Mouse (Mus musculus) lung, embryonic 14.5 days (tissue): ENCODE measurements at regions not wholly inside any gene's neighbourhood (a gene's known extent, or its start where the extent isn't known, plus 50 kb on each side); places are given as distances from the start of the nearest gene placed in this dataset.

Source experiments
- ATAC-seq: fragments of 200-750 bp; cut with Nextera tagmentation; 2 replicates; pipeline ENCODE4 v1.8.0; 2017; ENCODE audit warnings: mild to moderate bottlenecking, moderate TSS enrichment, moderate library complexity; ENCODE audit not compliant: insufficient read depth
- DNase-seq: peaks from one replicate; pipeline ENCODE4 v3.0.0-alpha.2; 2015
- H3K27ac ChIP-seq: fragments of 300-500 bp; sonication (generic); 2 replicates; pipeline ENCODE4 v1.5.1; 2014; ENCODE audit warnings: low read depth, mild to moderate bottlenecking, moderate library complexity
- H3K27me3 ChIP-seq: fragments of 300-500 bp; sonication (generic); 2 replicates; pipeline ENCODE4 v1.6.1; 2014; ENCODE audit warnings: low read length, control low read depth; ENCODE audit not compliant: insufficient read depth
- H3K36me3 ChIP-seq: fragments of 300-500 bp; sonication (generic); 2 replicates; pipeline ENCODE4 v1.6.1; 2014; ENCODE audit warnings: control low read depth; ENCODE audit not compliant: insufficient read depth
- H3K4me1 ChIP-seq: fragments of 300-500 bp; sonication (generic); 2 replicates; pipeline ENCODE4 v1.6.1; 2014; ENCODE audit warnings: antibody characterized with exemption, control low read depth; ENCODE audit not compliant: insufficient read depth
- H3K4me2 ChIP-seq: fragments of 300-500 bp; sonication (generic); 2 replicates; pipeline ENCODE4 v1.6.1; 2014; ENCODE audit warnings: mild to moderate bottlenecking
- H3K4me3 ChIP-seq: fragments of 300-500 bp; sonication (generic); 2 replicates; pipeline ENCODE4 v1.5.1; 2014; ENCODE audit warnings: low read depth, low read length
- H3K9ac ChIP-seq: fragments of 300-500 bp; sonication (generic); 2 replicates; pipeline ENCODE4 v1.6.1; 2014
- H3K9me3 ChIP-seq: fragments of 300-500 bp; sonication (generic); 2 replicates; pipeline ENCODE4 v1.6.1; 2016; ENCODE audit warnings: low read depth, low read length, control low read depth
- CTCF ChIP-seq: IDR thresholded peaks from 2 replicates; pipeline ENCODE4 v1.5.1; 2016; ENCODE audit warnings: antibody characterized with exemption, low read depth
- WGBS: fragments of 180-500 bp; shearing (Covaris S2); extraction: QIAGEN DNeasy Blood & Tissue Kit; methylation state at CpG from one replicate; pipeline ENCODE4 v1.1.7; 2014; 5-methylcytosine and 5-hydroxymethylcytosine counted together

- no peaks in the 10 kb centered on the region for H3K9me3 ChIP-seq
- DNase-seq (no peak), ATAC-seq (no peak)
- no peak overlapping the region for H3K27ac ChIP-seq
- no peak overlapping the region for H3K4me3 ChIP-seq
- peaks cover 20% of the 10 kb centered on the region for H3K27me3 ChIP-seq
- TF ChIP-seq CTCF = no peak
- WGBS = 60% methylated on average over 16 of the region's 16 CpGs
- H3K4me2 ChIP-seq = no peak overlapping the region
- H3K9ac ChIP-seq = no peak overlapping the region
- H3K4me1 ChIP-seq = no peaks in the 10 kb centered on the region
- H3K36me3 ChIP-seq = no peaks in the 10 kb centered on the region
Observed at GRCm38 (mm10) chr6:51197000-51197774, 235.3 kb upstream of the Nfe2l3 start.

- no peak overlapping the region for H3K27ac ChIP-seq
- H3K9ac ChIP-seq = no peak overlapping the region
- no peaks in the 10 kb centered on the region for H3K36me3 ChIP-seq
- DNase-seq (no peak), ATAC-seq (no peak)
- H3K4me1 ChIP-seq = no peaks in the 10 kb centered on the region
- TF ChIP-seq CTCF = no peak
- 46% methylated on average over 5 of the region's 5 CpGs for WGBS
- no peaks in the 10 kb centered on the region for H3K27me3 ChIP-seq
- H3K9me3 ChIP-seq = no peaks in the 10 kb centered on the region
- H3K4me2 ChIP-seq = no peak overlapping the region
- no peak overlapping the region for H3K4me3 ChIP-seq
Observed at GRCm38 (mm10) chr6:51200207-51200606, 232.3 kb upstream of the Nfe2l3 start.

- H3K9ac ChIP-seq = no peak overlapping the region
- no peak for TF ChIP-seq CTCF
- no peaks in the 10 kb centered on the region for H3K27me3 ChIP-seq
- H3K4me3 ChIP-seq = no peak overlapping the region
- no peaks in the 10 kb centered on the region for H3K4me1 ChIP-seq
- H3K36me3 ChIP-seq = no peaks in the 10 kb centered on the region
- H3K4me2 ChIP-seq = no peak overlapping the region
- no peaks in the 10 kb centered on the region for H3K9me3 ChIP-seq
- H3K27ac ChIP-seq = no peak overlapping the region
- WGBS = 69% methylated on average over 14 of the region's 14 CpGs
- no peak for ATAC-seq
- DNase-seq = no peak
Observed at GRCm38 (mm10) chr6:51200837-51201236, 231.6 kb upstream of the Nfe2l3 start.

DNA sequence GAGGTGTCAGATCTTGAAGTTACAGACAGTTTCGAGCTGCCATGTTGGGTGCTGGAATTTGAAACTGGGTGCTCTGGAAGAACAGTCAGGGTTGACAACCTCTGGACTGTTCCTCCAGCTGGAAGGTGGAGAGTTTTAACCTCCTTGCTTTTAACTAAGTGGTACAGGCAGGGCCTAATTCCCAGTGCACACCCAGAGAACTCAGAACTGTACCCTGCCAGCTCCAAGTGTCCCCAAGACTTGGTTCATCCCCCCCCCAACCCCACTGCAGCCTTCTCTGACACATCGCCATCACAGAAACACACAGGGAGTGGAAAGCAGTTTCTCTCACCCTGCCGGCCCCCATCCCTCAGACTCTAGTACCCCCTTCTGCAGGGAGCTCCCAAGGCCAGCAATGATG, 228.2 kb upstream of the Nfe2l3 start:
- Histone ChIP-seq H3K9me3 (no peaks in the 10 kb centered on the region), H3K9ac (no peak overlapping the region), H3K4me2 (no peak overlapping the region), H3K27ac (no peak overlapping the region), H3K36me3 (no peaks in the 10 kb centered on the region), H3K4me3 (no peak overlapping the region), H3K4me1 (no peaks in the 10 kb centered on the region), H3K27me3 (peaks cover 16% of the 10 kb centered on the region)
- 68% methylated on average over 3 of the region's 3 CpGs for WGBS
- TF ChIP-seq CTCF = no peak
- DNase-seq = no peak
- ATAC-seq = no peak

DNA sequence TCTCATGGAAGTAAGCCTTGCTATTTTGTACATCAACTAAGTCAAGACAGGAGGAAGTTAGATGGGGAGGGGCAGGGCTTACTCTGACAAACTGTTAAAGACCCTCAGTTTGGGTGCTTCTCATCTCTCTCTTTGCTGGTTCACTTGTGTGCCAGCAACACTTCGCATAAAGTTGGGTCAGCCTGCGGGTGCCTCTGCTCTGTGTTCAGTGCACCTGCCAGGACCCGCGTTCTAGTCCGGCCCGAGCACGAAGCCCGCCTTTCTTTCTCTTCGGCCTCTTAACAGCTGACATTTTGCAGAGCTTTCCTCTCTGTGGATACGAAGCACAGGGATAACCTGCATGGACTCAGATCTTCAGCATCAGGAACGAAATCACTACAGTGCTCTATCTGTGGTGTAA, 227.1 kb upstream of the Nfe2l3 start:
- Histone ChIP-seq H3K9ac (no peak overlapping the region), H3K27me3 (peaks cover 16% of the 10 kb centered on the region), H3K4me3 (no peak overlapping the region), H3K27ac (no peak overlapping the region), H3K4me2 (no peak overlapping the region), H3K4me1 (no peaks in the 10 kb centered on the region), H3K36me3 (no peaks in the 10 kb centered on the region), H3K9me3 (no peaks in the 10 kb centered on the region)
- 78% methylated on average over 11 of the region's 11 CpGs for WGBS
- TF ChIP-seq CTCF = no peak
- ATAC-seq (no peak), DNase-seq (no peak)

GRCm38 (mm10) chr6:51206712-51207505, 225.6 kb upstream of the Nfe2l3 start:
- peak; percentile 83 for TF ChIP-seq CTCF
- H3K27me3 ChIP-seq = peaks cover 16% of the 10 kb centered on the region
- ATAC-seq = peak; percentile 42; the same call in 1 of the 2 replicates
- H3K9ac ChIP-seq = no peak overlapping the region
- H3K4me3 ChIP-seq = no peak overlapping the region
- H3K4me1 ChIP-seq = 0 out of 2 replicates have a peak, but pooled peaks cover 4% of the 10 kb centered on the region
- H3K9me3 ChIP-seq = no peaks in the 10 kb centered on the region
- peak; percentile 81 for DNase-seq
- no peak overlapping the region for H3K27ac ChIP-seq
- H3K36me3 ChIP-seq = no peaks in the 10 kb centered on the region
- WGBS = 9% methylated on average over 11 of the region's 11 CpGs
- no peak overlapping the region for H3K4me2 ChIP-seq
